Mouse (Mus musculus) midbrain, embryonic 14.5 days (tissue): Measurements from ENCODE around the gene Lrrc55. TPM values are rescaled to one million over a fixed set of nuclear protein-coding genes. Genes with fewer than 3 reads are reported as not detected.

Source experiments
- ATAC-seq: fragments of 200-750 bp; cut with Nextera tagmentation; 2 replicates; pipeline ENCODE4 v1.8.0; 2017; ENCODE audit warnings: moderate number of reproducible peaks, moderate library complexity; ENCODE audit not compliant: low FRiP score, low TSS enrichment
- DNase-seq: peaks from one replicate; pipeline ENCODE4 v3.0.0-alpha.2; 2015
- H3K27ac ChIP-seq: fragments of 300-500 bp; sonication (generic); replicated peaks from 2 replicates; pipeline ENCODE4 v1.5.1; 2014; ENCODE audit warnings: mild to moderate bottlenecking, low read depth, low read length, moderate library complexity
- H3K27me3 ChIP-seq: fragments of 300-500 bp; sonication (generic); 2 replicates; pipeline ENCODE4 v1.6.1; 2014; ENCODE audit warnings: low read length, control low read depth, mixed read lengths; ENCODE audit not compliant: control insufficient read depth, insufficient read depth
- H3K36me3 ChIP-seq: fragments of 300-500 bp; sonication (generic); 2 replicates; pipeline ENCODE4 v1.6.1; 2014; ENCODE audit warnings: low read length, control low read depth; ENCODE audit not compliant: control insufficient read depth, insufficient read depth
- H3K4me1 ChIP-seq: fragments of 300-500 bp; sonication (generic); 2 replicates; pipeline ENCODE4 v1.6.1; 2014; ENCODE audit warnings: mild to moderate bottlenecking, antibody characterized with exemption, low read length, control low read depth; ENCODE audit not compliant: control insufficient read depth, insufficient read depth
- H3K4me2 ChIP-seq: fragments of 300-500 bp; sonication (generic); 2 replicates; pipeline ENCODE4 v1.6.1; 2014; ENCODE audit warnings: mild to moderate bottlenecking, low read length, moderate library complexity
- H3K4me3 ChIP-seq: fragments of 300-500 bp; sonication (generic); replicated peaks from 2 replicates; pipeline ENCODE4 v1.5.1; 2014; ENCODE audit warnings: low read depth, low read length
- H3K9ac ChIP-seq: fragments of 300-500 bp; sonication (generic); replicated peaks from 2 replicates; pipeline ENCODE4 v1.6.1; 2014; ENCODE audit warnings: mild to moderate bottlenecking, low read length, moderate library complexity
- H3K9me3 ChIP-seq: fragments of 300-500 bp; sonication (generic); 2 replicates; pipeline ENCODE4 v1.6.1; 2016; ENCODE audit warnings: low read length, control low read depth, mixed read lengths; ENCODE audit not compliant: control insufficient read depth
- WGBS: fragments of 180-500 bp; shearing (Covaris S2); extraction: QIAGEN DNeasy Blood & Tissue Kit; methylation state at CpG from one replicate; pipeline ENCODE4 v1.1.7; 2014; 5-methylcytosine and 5-hydroxymethylcytosine counted together
- polyA plus RNA-seq: library from polyadenylated mRNA; unstranded; fragments of >200 nt; fragmentation: Nextera tagmentation; extraction: Ambion mirVana; gene quantifications from 2 replicates; pipeline ENCODE4 v1.2.1, GENCODE M21; 2014

The Lrrc55 gene
- polyA plus RNA-seq, 1 experiment from 2014 or later: 9.6 TPM

GRCm38 (mm10) chr2:85178139-85178800 lies 18.7 kb downstream of the Lrrc55 start:
- DNase-seq (no peak), ATAC-seq (no peak)
- H3K36me3 ChIP-seq: no peaks in the 10 kb centered on the region
- no peak overlapping the region for H3K4me3 ChIP-seq
- 81% methylated on average over 4 of the region's 4 CpGs for WGBS
- no peak overlapping the region for H3K9ac ChIP-seq
- no peaks in the 10 kb centered on the region for H3K27me3 ChIP-seq
- H3K9me3 ChIP-seq: no peaks in the 10 kb centered on the region
- H3K4me1 ChIP-seq: no peaks in the 10 kb centered on the region
- H3K27ac ChIP-seq: no peak overlapping the region
- H3K4me2 ChIP-seq: no peak overlapping the region

- no peaks in the 10 kb centered on the region for H3K27me3 ChIP-seq
- no peak overlapping the region for H3K4me2 ChIP-seq
- ATAC-seq (no peak), DNase-seq (no peak)
- H3K9me3 ChIP-seq: no peaks in the 10 kb centered on the region
- H3K9ac ChIP-seq: no peak overlapping the region
- H3K4me3 ChIP-seq: no peak overlapping the region
- WGBS: 67% methylated on average over 6 of the region's 6 CpGs
- H3K4me1 ChIP-seq: no peaks in the 10 kb centered on the region
- no peaks in the 10 kb centered on the region for H3K36me3 ChIP-seq
- no peak overlapping the region for H3K27ac ChIP-seq
Observed at GRCm38 (mm10) chr2:85173545-85173944, 23.5 kb downstream of the Lrrc55 start.

GRCm38 (mm10) chr2:85172763-85173103 lies 24.3 kb downstream of the Lrrc55 start:
- 67% methylated on average over 2 of the region's 2 CpGs for WGBS
- H3K36me3 ChIP-seq: no peaks in the 10 kb centered on the region
- no peak for ATAC-seq

GRCm38 (mm10) chr2:85172071-85172762 lies 24.8 kb downstream of the Lrrc55 start:
- Histone ChIP-seq H3K9me3 (no peaks in the 10 kb centered on the region), H3K4me1 (no peaks in the 10 kb centered on the region), H3K9ac (no peak overlapping the region), H3K36me3 (no peaks in the 10 kb centered on the region), H3K4me3 (no peak overlapping the region), H3K27me3 (no peaks in the 10 kb centered on the region), H3K27ac (no peak overlapping the region), H3K4me2 (no peak overlapping the region)
- ATAC-seq (no peak), DNase-seq (no peak)
- WGBS: 82% methylated on average over 3 of the region's 3 CpGs

More at GRCm38 (mm10) chr2:85172763-85173103, 24.3 kb downstream of the Lrrc55 start:
- DNase-seq: no peak
- H3K27ac ChIP-seq: no peak overlapping the region
- H3K9ac ChIP-seq: no peak overlapping the region
- H3K4me3 ChIP-seq: no peak overlapping the region
- no peak overlapping the region for H3K4me2 ChIP-seq
- no peaks in the 10 kb centered on the region for H3K27me3 ChIP-seq
- no peaks in the 10 kb centered on the region for H3K9me3 ChIP-seq
- H3K4me1 ChIP-seq: no peaks in the 10 kb centered on the region

- Histone ChIP-seq H3K9ac (no peak overlapping the region), H3K4me1 (no peaks in the 10 kb centered on the region), H3K27ac (no peak overlapping the region), H3K9me3 (no peaks in the 10 kb centered on the region), H3K4me3 (no peak overlapping the region), H3K4me2 (no peak overlapping the region), H3K36me3 (no peaks in the 10 kb centered on the region), H3K27me3 (no peaks in the 10 kb centered on the region)
- no peak for ATAC-seq
- no peak for DNase-seq
- WGBS: 90% methylated on average over 1 of the region's 1 CpGs
Observed at GRCm38 (mm10) chr2:85168327-85168726, 28.7 kb downstream of the Lrrc55 start.

GRCm38 (mm10) chr2:85167624-85168023 lies 29.4 kb downstream of the Lrrc55 start:
- ATAC-seq: no peak
- Histone ChIP-seq H3K27me3 (no peaks in the 10 kb centered on the region), H3K36me3 (no peaks in the 10 kb centered on the region), H3K9ac (no peak overlapping the region), H3K4me2 (no peak overlapping the region), H3K9me3 (no peaks in the 10 kb centered on the region), H3K4me3 (no peak overlapping the region), H3K27ac (no peak overlapping the region), H3K4me1 (no peaks in the 10 kb centered on the region)
- DNase-seq: no peak
- WGBS: 84% methylated on average over 1 of the region's 1 CpGs

- peaks cover 12% of the 10 kb centered on the region for H3K4me1 ChIP-seq
- no peak overlapping the region for H3K4me2 ChIP-seq
- DNase-seq (no peak), ATAC-seq (no peak)
- 69% methylated on average over 7 of the region's 7 CpGs for WGBS
- H3K27me3 ChIP-seq: no peaks in the 10 kb centered on the region
- no peaks in the 10 kb centered on the region for H3K36me3 ChIP-seq
- H3K27ac ChIP-seq: no peak overlapping the region
- no peaks in the 10 kb centered on the region for H3K9me3 ChIP-seq
- H3K4me3 ChIP-seq: no peak overlapping the region
- no peak overlapping the region for H3K9ac ChIP-seq
Observed at GRCm38 (mm10) chr2:85163311-85164047, 33.5 kb downstream of the Lrrc55 start.

- WGBS: 0% methylated on average over 1 of the region's 1 CpGs
- ATAC-seq: peak; percentile 32; the same call in 1 of the 2 replicates
- H3K9me3 ChIP-seq: no peaks in the 10 kb centered on the region
- peaks cover 12% of the 10 kb centered on the region for H3K4me1 ChIP-seq
- no peak overlapping the region for H3K9ac ChIP-seq
- no peak overlapping the region for H3K4me3 ChIP-seq
- peak overlapping the region; percentile 41; the same call in 1 of the 2 replicates for H3K27ac ChIP-seq
- no peaks in the 10 kb centered on the region for H3K27me3 ChIP-seq
- no peaks in the 10 kb centered on the region for H3K36me3 ChIP-seq
- no peak overlapping the region for H3K4me2 ChIP-seq
- DNase-seq: peak; percentile 64
Observed at GRCm38 (mm10) chr2:85161638-85162093, 35.3 kb downstream of the Lrrc55 start.
